Mouse (Mus musculus) midbrain, embryonic 16.5 days (tissue): ENCODE results near the gene Zyg11a. TPM values are rescaled to one million over a fixed set of nuclear protein-coding genes. Genes with fewer than 3 reads are reported as not detected.
"Not testable (repeated sequence)": the region's sequence is repeated elsewhere in the genome, so short reads cannot be mapped to it uniquely, and the experiment has no call there.

Source experiments
- ATAC-seq: fragments of 200-750 bp; cut with Nextera tagmentation; 2 replicates; pipeline ENCODE4 v1.8.0; 2017; ENCODE audit warnings: moderate TSS enrichment
- H3K27ac ChIP-seq: fragments of 300-500 bp; sonication (generic); 2 replicates; pipeline ENCODE4 v1.5.1; 2014; ENCODE audit warnings: mild to moderate bottlenecking, low read length, mixed read lengths
- H3K27me3 ChIP-seq: fragments of 300-500 bp; sonication (generic); 2 replicates; pipeline ENCODE4 v1.6.1; 2014; ENCODE audit warnings: low read depth, low read length, mixed read lengths; ENCODE audit not compliant: control insufficient read depth, insufficient read depth
- H3K36me3 ChIP-seq: fragments of 300-500 bp; sonication (generic); 2 replicates; pipeline ENCODE4 v1.6.1; 2014; ENCODE audit warnings: mild to moderate bottlenecking, low read length, moderate library complexity, mixed read lengths; ENCODE audit not compliant: control insufficient read depth, insufficient read depth
- H3K4me1 ChIP-seq: fragments of 300-500 bp; sonication (generic); 2 replicates; pipeline ENCODE4 v1.6.1; 2014; ENCODE audit warnings: mild to moderate bottlenecking, low read length, mixed read lengths; ENCODE audit not compliant: control insufficient read depth, insufficient read depth
- H3K4me2 ChIP-seq: fragments of 300-500 bp; sonication (generic); 2 replicates; pipeline ENCODE4 v1.6.1; 2014; ENCODE audit warnings: mild to moderate bottlenecking, low read length, mixed read lengths
- H3K4me3 ChIP-seq: fragments of 300-500 bp; sonication (generic); 2 replicates; pipeline ENCODE4 v1.5.1; 2014; ENCODE audit warnings: low read depth, mild to moderate bottlenecking, low read length, moderate library complexity, mixed read lengths
- H3K9ac ChIP-seq: fragments of 300-500 bp; sonication (generic); 2 replicates; pipeline ENCODE4 v1.6.1; 2014; ENCODE audit warnings: low read depth, low read length, mixed read lengths
- H3K9me3 ChIP-seq: fragments of 300-500 bp; sonication (generic); replicated peaks from 2 replicates; pipeline ENCODE4 v1.6.1; 2014; ENCODE audit warnings: mild to moderate bottlenecking, low read length, mixed read lengths; ENCODE audit not compliant: control insufficient read depth, poor library complexity, severe bottlenecking
- WGBS: fragments of 180-500 bp; shearing (Covaris S2); extraction: QIAGEN DNeasy Blood & Tissue Kit; methylation state at CpG from one replicate; pipeline ENCODE4 v1.1.7; 2014; 5-methylcytosine and 5-hydroxymethylcytosine counted together
- polyA plus RNA-seq: library from polyadenylated mRNA; unstranded; fragments of >200 nt; fragmentation: Nextera tagmentation; extraction: Ambion mirVana; gene quantifications from 2 replicates; pipeline ENCODE4 v1.2.1, GENCODE M21; 2015

Gene Zyg11a
- polyA plus RNA-seq, 1 experiment from 2014 or later, result not detected

GRCm38 (mm10) chr4:108163291-108163690 is 54.6 kb downstream of the Zyg11a start:
- no peaks in the 10 kb centered on the region for H3K36me3 ChIP-seq
- no peak overlapping the region for H3K27ac ChIP-seq
- H3K9ac ChIP-seq, result no peak overlapping the region
- 91% methylated on average over 3 of the region's 3 CpGs for WGBS
- H3K4me3 ChIP-seq, result no peak overlapping the region
- H3K4me1 ChIP-seq, result no peaks in the 10 kb centered on the region
- no peaks in the 10 kb centered on the region for H3K27me3 ChIP-seq
- no peak for ATAC-seq
- H3K9me3 ChIP-seq, result no peaks in the 10 kb centered on the region; the same call in 1 of the 2 replicates
- no peak overlapping the region for H3K4me2 ChIP-seq

- Histone ChIP-seq H3K9ac (no peak overlapping the region), H3K36me3 (no peaks in the 10 kb centered on the region), H3K4me2 (no peak overlapping the region), H3K9me3 (no peaks in the 10 kb centered on the region; the same call in 1 of the 2 replicates), H3K27me3 (no peaks in the 10 kb centered on the region), H3K4me1 (no peaks in the 10 kb centered on the region), H3K4me3 (no peak overlapping the region), H3K27ac (no peak overlapping the region)
- 93% methylated on average over 8 of the region's 8 CpGs for WGBS
- ATAC-seq, result no peak
These were observed 55.9 kb downstream of the Zyg11a start for GRCm38 (mm10) chr4:108161936-108162335.

- not testable (repeated sequence) for H3K4me3 ChIP-seq, H3K4me2 ChIP-seq, H3K36me3 ChIP-seq, ATAC-seq, H3K27me3 ChIP-seq, H3K4me1 ChIP-seq, H3K9ac ChIP-seq, H3K27ac ChIP-seq, H3K9me3 ChIP-seq
- WGBS, result 80% methylated on average over 1 of the region's 1 CpGs
These were observed 62.7 kb downstream of the Zyg11a start for GRCm38 (mm10) chr4:108155141-108155540.

GRCm38 (mm10) chr4:108145554-108145953 is 72.3 kb downstream of the Zyg11a start:
- not testable (repeated sequence) for H3K4me2 ChIP-seq, H3K9me3 ChIP-seq, H3K9ac ChIP-seq, H3K27me3 ChIP-seq, H3K4me3 ChIP-seq, H3K27ac ChIP-seq, ATAC-seq, H3K36me3 ChIP-seq, H3K4me1 ChIP-seq
- WGBS, result 43% methylated on average over 3 of the region's 3 CpGs

- 94% methylated on average over 1 of the region's 1 CpGs for WGBS
- no peaks in the 10 kb centered on the region for H3K27me3 ChIP-seq
- H3K36me3 ChIP-seq, result no peaks in the 10 kb centered on the region
- no peaks in the 10 kb centered on the region for H3K9me3 ChIP-seq
- H3K4me3 ChIP-seq, result no peak within 1 kb of the TSS
- ATAC-seq, result no peak
- no peak within 1 kb of the TSS for H3K27ac ChIP-seq
- H3K4me2 ChIP-seq, result no peak within 1 kb of the TSS
- no peak within 1 kb of the TSS for H3K9ac ChIP-seq
- no peaks in the 10 kb centered on the region for H3K4me1 ChIP-seq
These were observed 73.0 kb downstream of the Zyg11a start, which contains the start of gene Scp2 for GRCm38 (mm10) chr4:108144880-108145279. TSS of gene Scp2 (minus strand) at chr4:108144998.

- H3K36me3 ChIP-seq, result no peaks in the 10 kb centered on the region
- ATAC-seq, result no peak
- H3K4me2 ChIP-seq, result no peak overlapping the region
- H3K9me3 ChIP-seq, result no peaks in the 10 kb centered on the region
- H3K4me3 ChIP-seq, result no peak overlapping the region
- no peak overlapping the region for H3K27ac ChIP-seq
- H3K27me3 ChIP-seq, result no peaks in the 10 kb centered on the region
- no peaks in the 10 kb centered on the region for H3K4me1 ChIP-seq
- H3K9ac ChIP-seq, result no peak overlapping the region
These were observed 74.1 kb downstream of the Zyg11a start for GRCm38 (mm10) chr4:108143778-108144177.

GRCm38 (mm10) chr4:108143178-108143577 is 74.7 kb downstream of the Zyg11a start:
- WGBS, result 94% methylated on average over 2 of the region's 2 CpGs
- not testable (repeated sequence) for ATAC-seq, H3K36me3 ChIP-seq, H3K4me3 ChIP-seq, H3K27ac ChIP-seq, H3K4me2 ChIP-seq, H3K27me3 ChIP-seq, H3K9me3 ChIP-seq, H3K9ac ChIP-seq, H3K4me1 ChIP-seq

- no peak overlapping the region for H3K4me2 ChIP-seq
- 87% methylated on average over 5 of the region's 5 CpGs for WGBS
- H3K9ac ChIP-seq, result no peak overlapping the region
- no peaks in the 10 kb centered on the region for H3K27me3 ChIP-seq
- no peaks in the 10 kb centered on the region for H3K9me3 ChIP-seq
- no peak for ATAC-seq
- no peak overlapping the region for H3K27ac ChIP-seq
- no peaks in the 10 kb centered on the region for H3K36me3 ChIP-seq
- H3K4me3 ChIP-seq, result no peak overlapping the region
- H3K4me1 ChIP-seq, result no peaks in the 10 kb centered on the region
These were observed 80.9 kb downstream of the Zyg11a start for GRCm38 (mm10) chr4:108136938-108137337.
